Mouse (Mus musculus) hindbrain, embryonic 14.5 days (tissue): ENCODE results near the gene Cdh20. TPM values are rescaled to one million over a fixed set of nuclear protein-coding genes. Genes with fewer than 3 reads are reported as not detected.
"Not testable (repeated sequence)": the region's sequence is repeated elsewhere in the genome, so short reads cannot be mapped to it uniquely, and the experiment has no call there.

ENCODE experiments used
- ATAC-seq: fragments of 200-750 bp; cut with Nextera tagmentation; 2 replicates; pipeline ENCODE4 v1.8.0; 2017; ENCODE audit warnings: moderate number of reproducible peaks, mild to moderate bottlenecking, moderate TSS enrichment, moderate library complexity; ENCODE audit not compliant: low FRiP score
- DNase-seq: peaks from one replicate; pipeline ENCODE4 v3.0.0-alpha.2; 2015; ENCODE audit warnings: low spot score
- H3K27ac ChIP-seq: fragments of 300-500 bp; sonication (generic); 2 replicates; pipeline ENCODE4 v1.5.1; 2014; ENCODE audit warnings: mild to moderate bottlenecking, moderate library complexity
- H3K27me3 ChIP-seq: fragments of 300-500 bp; sonication (generic); 2 replicates; pipeline ENCODE4 v1.6.1; 2014; ENCODE audit warnings: mild to moderate bottlenecking, low read length, mixed read lengths; ENCODE audit not compliant: control insufficient read depth, insufficient read depth
- H3K36me3 ChIP-seq: fragments of 300-500 bp; sonication (generic); replicated peaks from 2 replicates; pipeline ENCODE4 v1.6.1; 2014; ENCODE audit not compliant: control insufficient read depth, insufficient read depth
- H3K4me1 ChIP-seq: fragments of 300-500 bp; sonication (generic); replicated peaks from 2 replicates; pipeline ENCODE4 v1.6.1; 2014; ENCODE audit warnings: antibody characterized with exemption, low read length, mixed read lengths; ENCODE audit not compliant: control insufficient read depth, insufficient read depth
- H3K4me2 ChIP-seq: fragments of 300-500 bp; sonication (generic); replicated peaks from 2 replicates; pipeline ENCODE4 v1.6.1; 2014; ENCODE audit warnings: mild to moderate bottlenecking, moderate library complexity
- H3K4me3 ChIP-seq: fragments of 300-500 bp; sonication (generic); replicated peaks from 2 replicates; pipeline ENCODE4 v1.5.1; 2014; ENCODE audit warnings: mild to moderate bottlenecking, low read length
- H3K9ac ChIP-seq: fragments of 300-500 bp; sonication (generic); 2 replicates; pipeline ENCODE4 v1.6.1; 2014
- H3K9me3 ChIP-seq: fragments of 300-500 bp; sonication (generic); 2 replicates; pipeline ENCODE4 v1.6.1; 2016; ENCODE audit warnings: low read length; ENCODE audit not compliant: control insufficient read depth
- WGBS: fragments of 180-500 bp; shearing (Covaris S2); extraction: QIAGEN DNeasy Blood & Tissue Kit; methylation state at CpG from one replicate; pipeline ENCODE4 v1.1.7; 2014; 5-methylcytosine and 5-hydroxymethylcytosine counted together
- polyA plus RNA-seq: library from polyadenylated mRNA; unstranded; fragments of >200 nt; fragmentation: Nextera tagmentation; extraction: Ambion mirVana; gene quantifications from 2 replicates; pipeline ENCODE4 v1.2.1, GENCODE M21; 2014

Gene Cdh20
- polyA plus RNA-seq, 1 experiment from 2014 or later, result 1.4 TPM

- ATAC-seq (peak; percentile 94), DNase-seq (peak; percentile 82)
- no peaks in the 10 kb centered on the region for H3K27me3 ChIP-seq
- no peak overlapping the region for H3K4me3 ChIP-seq
- H3K9ac ChIP-seq, result no peak overlapping the region
- H3K27ac ChIP-seq, result 0 out of 2 replicates have a peak overlapping the region, but pooled peaks have one; percentile 44
- no peaks in the 10 kb centered on the region for H3K36me3 ChIP-seq
- H3K9me3 ChIP-seq, result no peaks in the 10 kb centered on the region
- no peaks in the 10 kb centered on the region for H3K4me1 ChIP-seq
- WGBS, result 2% methylated on average over 2 of the region's 2 CpGs
- no peak overlapping the region for H3K4me2 ChIP-seq
Measured at GRCm38 (mm10) chr1:104944470-104945109, 176.3 kb downstream of the Cdh20 start.

GRCm38 (mm10) chr1:104945110-104945489 lies 176.8 kb downstream of the Cdh20 start:
- ATAC-seq, result no peak
- WGBS, result 94% methylated on average over 2 of the region's 2 CpGs

GRCm38 (mm10) chr1:104949640-104950039 lies 181.3 kb downstream of the Cdh20 start:
- H3K9ac ChIP-seq, H3K9me3 ChIP-seq, H3K36me3 ChIP-seq, H3K4me3 ChIP-seq, H3K4me1 ChIP-seq, ATAC-seq, H3K27ac ChIP-seq, H3K4me2 ChIP-seq, H3K27me3 ChIP-seq, DNase-seq: not testable (repeated sequence)
- 76% methylated on average over 2 of the region's 2 CpGs for WGBS

More at GRCm38 (mm10) chr1:104945110-104945489, 176.8 kb downstream of the Cdh20 start:
- Histone ChIP-seq H3K4me2 (no peak overlapping the region), H3K4me3 (no peak overlapping the region), H3K27me3 (no peaks in the 10 kb centered on the region), H3K27ac (0 out of 2 replicates have a peak overlapping the region, but pooled peaks have one; percentile 44), H3K9ac (no peak overlapping the region), H3K4me1 (no peaks in the 10 kb centered on the region), H3K36me3 (no peaks in the 10 kb centered on the region), H3K9me3 (no peaks in the 10 kb centered on the region)
- no peak for DNase-seq

GRCm38 (mm10) chr1:104957046-104957445 lies 188.7 kb downstream of the Cdh20 start:
- H3K4me1 ChIP-seq, result 0 out of 2 replicates have a peak, but pooled peaks cover 4% of the 10 kb centered on the region
- no peaks in the 10 kb centered on the region for H3K9me3 ChIP-seq
- DNase-seq (peak; percentile 62), ATAC-seq (peak; percentile 40; the same call in 1 of the 2 replicates)
- no peak overlapping the region for H3K4me3 ChIP-seq
- 19% methylated on average over 6 of the region's 6 CpGs for WGBS
- no peak overlapping the region for H3K27ac ChIP-seq
- H3K36me3 ChIP-seq, result no peaks in the 10 kb centered on the region
- no peak overlapping the region for H3K9ac ChIP-seq
- H3K4me2 ChIP-seq, result no peak overlapping the region
- no peaks in the 10 kb centered on the region for H3K27me3 ChIP-seq

GRCm38 (mm10) chr1:104961670-104962069 lies 193.3 kb downstream of the Cdh20 start:
- no peak overlapping the region for H3K9ac ChIP-seq
- no peaks in the 10 kb centered on the region for H3K36me3 ChIP-seq
- no peaks in the 10 kb centered on the region for H3K27me3 ChIP-seq
- ATAC-seq (no peak), DNase-seq (no peak)
- H3K9me3 ChIP-seq, result no peaks in the 10 kb centered on the region
- WGBS, result 87% methylated on average over 3 of the region's 3 CpGs
- no peak overlapping the region for H3K4me3 ChIP-seq
- no peak overlapping the region for H3K27ac ChIP-seq
- H3K4me1 ChIP-seq, result 0 out of 2 replicates have a peak, but pooled peaks cover 4% of the 10 kb centered on the region
- H3K4me2 ChIP-seq, result no peak overlapping the region

GRCm38 (mm10) chr1:104962257-104962656 lies 193.9 kb downstream of the Cdh20 start:
- Histone ChIP-seq H3K36me3 (no peaks in the 10 kb centered on the region), H3K4me3 (no peak overlapping the region), H3K4me2 (no peak overlapping the region), H3K9ac (no peak overlapping the region), H3K27ac (no peak overlapping the region), H3K27me3 (no peaks in the 10 kb centered on the region), H3K4me1 (0 out of 2 replicates have a peak, but pooled peaks cover under 1% of the 10 kb centered on the region), H3K9me3 (no peaks in the 10 kb centered on the region)
- ATAC-seq, result no peak
- 66% methylated on average over 4 of the region's 4 CpGs for WGBS
- no peak for DNase-seq

GRCm38 (mm10) chr1:104979068-104979467 lies 210.7 kb downstream of the Cdh20 start:
- Histone ChIP-seq H3K27me3 (no peaks in the 10 kb centered on the region), H3K27ac (no peak overlapping the region), H3K36me3 (no peaks in the 10 kb centered on the region), H3K4me3 (no peak overlapping the region), H3K4me2 (no peak overlapping the region), H3K4me1 (no peaks in the 10 kb centered on the region), H3K9me3 (no peaks in the 10 kb centered on the region), H3K9ac (no peak overlapping the region)
- 49% methylated on average over 2 of the region's 2 CpGs for WGBS
- ATAC-seq (no peak), DNase-seq (peak; percentile 73)

GRCm38 (mm10) chr1:104980273-104980672 lies 211.9 kb downstream of the Cdh20 start:
- no peak overlapping the region for H3K4me3 ChIP-seq
- no peak overlapping the region for H3K27ac ChIP-seq
- H3K9ac ChIP-seq, result no peak overlapping the region
- no peaks in the 10 kb centered on the region for H3K36me3 ChIP-seq
- no peaks in the 10 kb centered on the region for H3K4me1 ChIP-seq
- WGBS, result 84% methylated on average over 1 of the region's 1 CpGs
- ATAC-seq (no peak), DNase-seq (no peak)
- H3K4me2 ChIP-seq, result no peak overlapping the region
- no peaks in the 10 kb centered on the region for H3K27me3 ChIP-seq
- H3K9me3 ChIP-seq, result no peaks in the 10 kb centered on the region

GRCm38 (mm10) chr1:104986222-104986973 lies 218.1 kb downstream of the Cdh20 start:
- Histone ChIP-seq H3K4me3 (no peak overlapping the region), H3K36me3 (no peaks in the 10 kb centered on the region), H3K9ac (no peak overlapping the region), H3K27ac (no peak overlapping the region), H3K4me2 (no peak overlapping the region), H3K9me3 (no peaks in the 10 kb centered on the region), H3K27me3 (no peaks in the 10 kb centered on the region), H3K4me1 (no peaks in the 10 kb centered on the region)
- 34% methylated on average over 5 of the region's 5 CpGs for WGBS
- peak; percentile 73; the same call in 1 of the 2 replicates for ATAC-seq
- DNase-seq, result peak; percentile 96
